Mouse (Mus musculus) cerebellum, adult 2 months (tissue): ENCODE data around the gene Rrnad1. TPM values are rescaled to one million over a fixed set of nuclear protein-coding genes. Genes with fewer than 3 reads are reported as not detected.
"Not testable (repeated sequence)": the region's sequence is repeated elsewhere in the genome, so short reads cannot be mapped to it uniquely, and the experiment has no call there.

Experiments
- DNase-seq, 2 experiments: peaks; one replicate each; pipeline ENCODE4 v3.0.0; 2021
- H3K27ac ChIP-seq: fragments of 200-500 bp; 2 replicates; pipeline ENCODE4 v1.5.1; 2012; ENCODE audit warnings: low read length, control low read depth, inconsistent platforms; ENCODE audit not compliant: insufficient read depth
- H3K27me3 ChIP-seq: fragments of 200-500 bp; 2 replicates; pipeline ENCODE4 v1.6.1; 2012; ENCODE audit warnings: inconsistent platforms, mild to moderate bottlenecking, low read length, moderate library complexity; ENCODE audit not compliant: control insufficient read depth, insufficient read depth
- H3K4me1 ChIP-seq: fragments of 200-500 bp; 2 replicates; pipeline ENCODE4 v1.6.1; 2011; ENCODE audit warnings: low read length; ENCODE audit not compliant: control insufficient read depth, insufficient read depth
- H3K4me3 ChIP-seq: fragments of 200-500 bp; replicated peaks from 2 replicates; pipeline ENCODE3; 2011; ENCODE audit warnings: mild to moderate bottlenecking, low read depth, low read length, control low read depth; ENCODE audit not compliant: insufficient read depth
- CTCF ChIP-seq: fragments of 200-500 bp; IDR thresholded peaks from 2 replicates; pipeline ENCODE4 v1.5.1; 2011; ENCODE audit warnings: low read depth, mild to moderate bottlenecking, control low read depth, low read length, moderate library complexity, borderline replicate concordance; ENCODE audit not compliant: insufficient read depth
- POLR2A ChIP-seq: fragments of 200-500 bp; IDR thresholded peaks from 2 replicates; pipeline ENCODE4 v1.6.1; 2011; ENCODE audit warnings: low read length, control low read depth, borderline replicate concordance; ENCODE audit not compliant: insufficient read depth
- WGBS: fragments of 180-500 bp; shearing (Covaris S2); methylation state at CpG from one replicate; pipeline ENCODE4 v1.1.7; 2018; 5-methylcytosine and 5-hydroxymethylcytosine counted together
- polyA plus RNA-seq: library from polyadenylated mRNA; depleted of rRNA; stranded (reverse); fragments of >200 nt; gene quantifications from 2 replicates; pipeline ENCODE4 v1.2.3, GENCODE M21; 2012

Gene Rrnad1
- polyA plus RNA-seq, 1 experiment = 46.8 TPM

DNA sequence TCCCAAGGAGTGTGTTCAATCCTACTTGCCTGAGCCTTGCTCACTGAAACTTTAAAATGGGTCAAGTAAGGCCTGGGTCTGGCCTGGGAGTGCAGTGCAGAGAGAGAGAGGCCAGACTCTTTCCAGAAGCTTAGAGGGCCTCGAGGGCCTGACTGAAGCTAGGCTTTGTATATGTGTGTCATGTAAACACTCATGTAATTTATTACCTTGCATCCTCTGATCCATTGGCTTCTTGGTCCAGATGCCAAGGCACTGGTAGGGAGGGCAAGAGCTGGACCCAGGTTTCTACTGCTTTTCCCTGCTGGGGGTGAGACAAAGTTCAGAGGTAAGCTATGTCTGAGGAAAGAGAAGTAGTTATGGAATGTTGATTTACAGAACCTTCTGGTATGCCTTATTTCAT is 22.6 kb downstream of the Rrnad1 start:
- TF ChIP-seq CTCF = no peak
- no peak for TF ChIP-seq POLR2A
- DNase-seq = no peak
- H3K4me1 ChIP-seq = peaks cover 25% of the 10 kb centered on the region
- peak overlapping the region; percentile 99 for H3K27ac ChIP-seq
- WGBS = 0% methylated on average over 1 of the region's 1 CpGs
- H3K27me3 ChIP-seq = no peaks in the 10 kb centered on the region
- H3K4me3 ChIP-seq = peak overlapping the region; percentile 98

- peak; percentile 51 to 55 for DNase-seq
- Histone ChIP-seq H3K27ac (peak overlapping the region; percentile 99), H3K27me3 (no peaks in the 10 kb centered on the region), H3K4me3 (peak overlapping the region; percentile 98), H3K4me1 (peaks cover 25% of the 10 kb centered on the region)
- WGBS = under 1% methylated on average over 27 of the region's 27 CpGs
- TF ChIP-seq POLR2A (no peak), CTCF (no peak)
Measured at GRCm38 (mm10) chr3:87906981-87907857, 23.3 kb downstream of the Rrnad1 start.

DNA sequence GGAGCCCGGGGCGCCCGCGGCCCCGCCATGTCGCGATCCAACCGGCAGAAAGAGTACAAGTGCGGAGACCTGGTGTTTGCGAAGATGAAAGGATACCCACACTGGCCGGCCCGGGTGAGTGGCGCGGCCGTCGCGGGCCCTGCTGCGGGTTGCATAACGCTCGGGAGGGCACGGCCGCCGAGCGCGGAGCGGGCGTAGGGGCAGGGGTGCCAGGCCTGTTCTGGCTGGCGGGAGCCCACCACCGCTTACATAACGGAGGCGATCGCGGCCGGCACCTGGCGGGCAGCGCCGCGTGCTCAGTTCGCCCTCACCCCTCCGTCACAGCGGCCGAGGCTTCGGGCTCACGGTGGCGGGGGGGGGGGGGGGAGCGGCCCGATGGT is 23.9 kb downstream of the Rrnad1 start:
- Histone ChIP-seq H3K4me3 (peak overlapping the region; percentile 98), H3K27ac (peak overlapping the region; percentile 99), H3K27me3 (no peaks in the 10 kb centered on the region), H3K4me1 (peaks cover 25% of the 10 kb centered on the region)
- no peak for TF ChIP-seq CTCF
- TF ChIP-seq POLR2A = peak; percentile 15; the same call in 1 of the 2 replicates
- peak; percentile 77 to 83 for DNase-seq
- 1% methylated on average over 43 of the region's 47 CpGs for WGBS

DNA sequence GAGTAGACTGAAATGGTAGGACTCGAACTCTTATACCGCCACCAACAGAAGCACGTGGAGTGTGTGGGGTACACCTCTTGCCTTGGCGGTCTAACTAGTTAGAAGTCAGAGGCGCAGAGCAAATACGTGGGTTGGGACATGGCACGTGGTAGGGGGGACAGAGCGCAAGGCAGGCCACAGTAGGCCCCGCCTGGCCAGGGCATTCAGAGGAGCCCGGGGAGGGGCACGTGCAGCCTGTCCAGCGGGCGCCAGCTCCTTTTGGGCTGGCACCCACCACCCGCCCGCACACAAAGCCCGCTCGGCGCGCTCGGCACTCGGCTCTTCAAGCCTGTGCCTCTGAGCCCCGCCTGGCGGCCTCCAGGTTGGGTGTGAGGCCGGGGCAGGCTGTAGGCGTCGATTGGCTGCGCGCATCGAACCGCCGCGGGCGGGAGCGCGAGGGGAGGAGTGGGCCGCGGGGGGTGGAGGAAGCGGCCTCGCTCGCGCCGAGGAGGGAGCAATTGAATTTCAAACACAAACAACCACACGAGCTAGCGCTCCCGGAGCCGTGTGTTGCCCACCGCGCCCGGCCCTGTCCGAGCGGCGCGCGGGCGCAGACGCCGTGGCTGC is 24.5 kb downstream of the Rrnad1 start, which contains the start of gene Hdgf:
Gene Hdgf (plus strand): TSS at position 442 of the 606 bp plus-strand sequence.
- no peak for TF ChIP-seq CTCF
- TF ChIP-seq POLR2A = no peak
- Histone ChIP-seq H3K4me1 (peaks cover 25% of the 10 kb centered on the region), H3K27me3 (no peaks in the 10 kb centered on the region), H3K4me3 (peak within 1 kb of the TSS; percentile 98), H3K27ac (peak within 1 kb of the TSS; percentile 99)
- WGBS = under 1% methylated on average over 57 of the region's 57 CpGs
- peak; percentile 94 to 96 for DNase-seq

- no peaks in the 10 kb centered on the region for H3K27me3 ChIP-seq
- H3K4me1 ChIP-seq = peaks cover 6% of the 10 kb centered on the region; the same call in 1 of the 2 replicates
- no peak overlapping the region for H3K4me3 ChIP-seq
- WGBS = 53% methylated on average over 5 of the region's 5 CpGs
- H3K27ac ChIP-seq = no peak overlapping the region
- no peak for DNase-seq
- TF ChIP-seq POLR2A (no peak), CTCF (no peak)
Measured at GRCm38 (mm10) chr3:87903821-87904220, 26.7 kb downstream of the Rrnad1 start.

GRCm38 (mm10) chr3:87901959-87902358 is 28.6 kb downstream of the Rrnad1 start:
- not testable (repeated sequence) for H3K27ac ChIP-seq, DNase-seq, H3K4me1 ChIP-seq, H3K4me3 ChIP-seq, H3K27me3 ChIP-seq
- 79% methylated on average over 6 of the region's 6 CpGs for WGBS

DNA sequence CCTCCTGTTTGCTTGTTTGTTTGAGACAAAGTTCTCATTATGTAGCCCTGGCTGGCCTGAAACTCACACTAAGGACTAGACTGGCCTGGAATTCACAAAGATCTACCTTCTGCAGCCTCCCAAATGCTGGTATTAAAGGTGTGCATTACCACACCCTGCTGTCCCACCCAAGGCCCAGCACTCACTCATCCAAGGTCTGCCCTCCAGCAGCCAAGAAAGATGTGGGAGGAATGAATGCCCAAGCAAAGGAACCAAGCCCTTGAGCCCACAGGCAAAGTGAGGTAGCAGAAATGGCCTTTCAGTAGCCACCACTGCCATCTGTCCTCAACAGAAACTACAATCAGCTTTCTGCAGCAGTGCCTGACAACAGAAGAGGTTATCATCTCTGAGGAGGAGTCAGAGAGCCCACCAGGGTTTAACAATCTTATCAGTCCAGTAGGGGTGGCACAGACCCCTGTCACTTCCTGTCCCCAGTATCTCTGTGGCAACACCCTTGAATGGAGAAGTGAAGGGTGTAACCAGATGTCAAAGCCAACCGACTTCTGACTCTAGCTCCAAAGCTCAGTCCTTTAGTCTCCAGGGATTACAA is 29.4 kb downstream of the Rrnad1 start:
- Histone ChIP-seq H3K27ac (no peak overlapping the region), H3K27me3 (no peaks in the 10 kb centered on the region), H3K4me1 (no peaks in the 10 kb centered on the region), H3K4me3 (no peak overlapping the region)
- DNase-seq = no peak
- WGBS = 73% methylated on average over 1 of the region's 1 CpGs
- TF ChIP-seq POLR2A = no peak
- no peak for TF ChIP-seq CTCF
